ENCODE assay signal across 9 mouse cellular contexts in the genomic region with DNA sequence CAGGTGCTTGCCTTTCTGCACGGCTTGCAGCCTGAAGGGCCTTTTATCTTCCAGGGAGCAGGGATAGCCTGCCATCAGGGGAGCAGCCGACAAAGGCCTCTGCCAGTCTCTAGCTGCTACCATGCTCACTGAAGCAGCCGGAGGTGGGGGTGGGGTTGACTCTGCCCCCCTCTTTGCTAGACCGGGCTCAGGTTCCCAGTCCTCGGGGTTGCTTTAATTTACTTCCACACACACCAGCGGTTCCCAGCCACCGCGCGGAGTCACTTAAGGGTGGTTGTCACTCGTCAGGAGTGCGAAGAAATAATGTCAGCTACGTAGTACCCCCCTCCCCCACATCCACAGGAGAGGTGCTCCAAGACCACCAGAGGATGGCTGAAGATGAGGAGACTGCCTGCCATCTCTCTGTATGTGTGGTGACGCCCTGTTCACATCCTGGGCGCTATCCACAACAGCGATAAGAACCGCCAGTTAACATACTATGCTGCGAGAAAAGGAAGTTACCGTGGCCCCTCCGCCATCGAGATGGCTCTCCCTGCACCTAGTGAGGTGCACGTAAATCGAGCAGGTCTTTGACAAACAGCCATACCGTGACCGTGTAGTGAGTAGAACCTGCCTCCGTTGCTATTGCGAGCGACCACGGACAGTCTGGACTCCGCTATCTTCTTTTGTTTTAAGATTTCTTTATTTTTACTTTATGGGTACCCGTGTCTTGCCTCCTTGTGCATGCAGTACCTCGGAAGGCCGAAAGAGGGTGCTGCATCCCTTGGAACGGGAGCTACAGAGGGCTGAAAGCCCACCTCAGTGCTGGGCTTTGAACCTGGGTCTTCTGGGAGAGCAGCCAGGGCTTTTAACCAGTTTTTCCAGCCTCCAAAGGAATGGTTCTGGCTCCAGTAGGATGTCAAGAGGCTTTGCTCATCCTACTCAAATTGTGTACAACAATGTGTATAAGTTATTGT. TPM values are rescaled to one million over a fixed set of nuclear protein-coding genes. Genes with fewer than 3 reads are reported as not detected.
DNase-seq lines count a peak whose midpoint lies in the region; ATAC-seq and TF ChIP-seq lines count a peak whose summit lies in the region.
"Had no signal": no experiment of that assay in that cellular context is flagged by ENCODE, and none has a peak within 500 bp of the region (broad histone marks: within the 10 kb centered on the region; RNA-seq: fewer than 3 reads in every experiment).

No protein-coding gene starts in this region.

- TF ChIP-seq CTCF in intestine, postnatal 0 days (IDR thresholded peaks at IDR 0.05; ENCODE audit: low read depth), result peak; percentile 77

- H3K27me3 ChIP-seq in intestine, postnatal 0 days (replicated peaks; ENCODE audit: control insufficient read depth, insufficient read depth, low read length), result no peaks in the 10 kb centered on the region
- no peaks in the 10 kb centered on the region for H3K27me3 ChIP-seq in limb, embryonic 11.5 days (ENCODE audit: control insufficient read depth, insufficient read depth, low read length)

- no peak overlapping the region for H3K9ac ChIP-seq in intestine, postnatal 0 days (ENCODE audit: low read depth, low read length)
- peak overlapping the region; percentile 41; the same call in 1 of the 2 replicates for H3K9ac ChIP-seq in limb, embryonic 11.5 days (ENCODE audit: low read length)

- DNase-seq in heart, adult 8-10 months (ENCODE audit: low spot score), result peak; percentile 10
- no peak for DNase-seq in heart, adult 11 months
- peak; percentile 94 to 96 for DNase-seq in cerebellum, postnatal 10 days
- DNase-seq in frontal cortex, postnatal 25 days (ENCODE audit: low spot score in 2 of 2), result peak; percentile 78 to 80
- DNase-seq in limb, embryonic 11.5 days (ENCODE audit: low spot score), result peak; percentile 94
- peak; percentile 89 for DNase-seq in neural tube, embryonic 10.5 days (ENCODE audit: extremely low spot score, low spot score)
- DNase-seq in thymus, postnatal 10 days (ENCODE audit: low spot score in 2 of 2), result peak; percentile 4 to 39

- ATAC-seq in intestine, postnatal 0 days, result no peak
- ATAC-seq in limb, embryonic 11.5 days (ENCODE audit: insufficient number of reproducible peaks, low FRiP score, low TSS enrichment, low read depth), result 0 out of 2 replicates have a peak, but pooled peaks have one; percentile 48

- H3K4me2 ChIP-seq in intestine, postnatal 0 days (replicated peaks; ENCODE audit: low read depth), result peak overlapping the region; percentile 30; the same call in 1 of the 2 replicates
- peak overlapping the region; percentile 49 for H3K4me2 ChIP-seq in limb, embryonic 11.5 days (ENCODE audit: low read depth, severe bottlenecking)

- H3K4me3 ChIP-seq in intestine, postnatal 0 days (ENCODE audit: low read depth, low read length), result 0 out of 2 replicates have a peak overlapping the region, but pooled peaks have one; percentile 9
- peak overlapping the region; percentile 17; the same call in 1 of the 2 replicates for H3K4me3 ChIP-seq in limb, embryonic 11.5 days (ENCODE audit: low read depth, low read length)

- WGBS in intestine, postnatal 0 days, result 10% methylated on average over 33 of the region's 33 CpGs
- 3% methylated on average over 33 of the region's 33 CpGs for WGBS in limb, embryonic 11.5 days

- no peaks in the 10 kb centered on the region for H3K9me3 ChIP-seq in intestine, postnatal 0 days (ENCODE audit: control insufficient read depth)
- no peaks in the 10 kb centered on the region for H3K9me3 ChIP-seq in limb, embryonic 11.5 days (ENCODE audit: control insufficient read depth, low read length)

- H3K36me3 ChIP-seq in intestine, postnatal 0 days (ENCODE audit: control insufficient read depth, insufficient read depth), result no peaks in the 10 kb centered on the region
- no peaks in the 10 kb centered on the region for H3K36me3 ChIP-seq in limb, embryonic 11.5 days (ENCODE audit: control insufficient read depth, insufficient read depth, low read length)

- no peak overlapping the region for H3K27ac ChIP-seq in intestine, postnatal 0 days (ENCODE audit: low read depth, low read length)
- H3K27ac ChIP-seq in limb, embryonic 11.5 days (replicated peaks; ENCODE audit: low read depth, low read length), result no peak overlapping the region; the same call in 1 of the 2 replicates

- H3K4me1 ChIP-seq in intestine, postnatal 0 days (replicated peaks; ENCODE audit: control insufficient read depth, insufficient read depth, low read length), result no peaks in the 10 kb centered on the region
- peaks cover 6% of the 10 kb centered on the region; the same call in 1 of the 2 replicates for H3K4me1 ChIP-seq in limb, embryonic 11.5 days (ENCODE audit: control insufficient read depth, insufficient read depth, low read length)

RNA-seq across cellular contexts. Expression of gene Aym1, which starts 16.2 kb away (rescaled TPM):
- not detected for total RNA-seq in heart, adult 8-10 months (2022)
- polyA plus RNA-seq in intestine, postnatal 0 days (2015; fragmentation: Nextera tagmentation; extraction: Ambion mirVana), result not detected in 2 replicates
- not detected in 2 replicates for polyA plus RNA-seq in limb, embryonic 11.5 days (2014; fragmentation: Nextera tagmentation; extraction: Ambion mirVana)
- total RNA-seq: MEL had no signal
